Mouse (Mus musculus): ENCODE measurements at regions not wholly inside any gene's neighbourhood (a gene's known extent, or its start where the extent isn't known, plus 50 kb on each side); places are given as distances from the start of the nearest gene placed in this dataset.

DNA sequence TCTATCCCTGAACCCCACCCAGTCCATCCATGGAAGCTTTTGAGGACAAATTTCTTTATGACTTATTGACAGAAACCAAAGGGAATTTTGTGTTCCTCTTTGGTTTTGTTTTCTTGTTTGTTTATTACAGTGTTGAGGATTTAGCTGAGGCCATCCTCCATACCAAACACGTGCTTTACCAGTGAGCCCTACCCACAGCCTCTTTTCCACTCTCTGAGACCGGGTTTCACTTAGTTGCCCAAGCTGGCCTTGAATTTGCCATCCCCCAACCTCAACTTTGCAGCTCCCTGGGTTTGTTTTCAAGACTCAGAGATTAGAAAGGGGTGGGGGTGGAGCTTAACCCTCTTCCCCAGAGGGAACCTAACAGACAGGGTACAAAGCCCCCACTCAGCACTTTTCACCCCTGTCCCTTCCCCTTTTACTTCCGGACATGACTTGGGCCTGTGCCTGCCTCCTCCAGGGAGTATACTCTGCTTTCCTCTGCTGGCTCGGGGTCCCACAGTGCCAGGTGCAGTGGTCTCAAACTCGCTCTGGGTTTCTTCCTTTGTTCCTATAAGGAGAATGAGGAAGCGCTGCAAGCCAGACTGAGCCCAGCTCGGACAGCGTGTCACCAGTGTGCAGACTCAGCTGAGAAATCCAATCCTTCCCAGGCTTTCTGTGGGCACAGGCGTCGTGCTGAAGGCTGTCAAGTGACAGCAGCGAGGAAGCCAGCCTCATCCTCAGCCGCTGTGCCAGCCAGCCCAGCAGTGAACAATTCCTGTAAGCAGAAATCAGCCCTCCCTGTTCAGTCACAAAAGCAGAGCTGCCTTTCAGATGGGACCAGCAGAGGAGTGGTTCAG, 72.8 kb upstream of the Mef2a start:
- TF ChIP-seq CTCF (IDR thresholded peaks at IDR 0.05; ENCODE audit: insufficient read depth, low read depth, low read length) (no peak), POLR2A (IDR thresholded peaks at IDR 0.05; ENCODE audit: insufficient read depth, low read depth, low read length) (no peak)
